In the genomic region with DNA sequence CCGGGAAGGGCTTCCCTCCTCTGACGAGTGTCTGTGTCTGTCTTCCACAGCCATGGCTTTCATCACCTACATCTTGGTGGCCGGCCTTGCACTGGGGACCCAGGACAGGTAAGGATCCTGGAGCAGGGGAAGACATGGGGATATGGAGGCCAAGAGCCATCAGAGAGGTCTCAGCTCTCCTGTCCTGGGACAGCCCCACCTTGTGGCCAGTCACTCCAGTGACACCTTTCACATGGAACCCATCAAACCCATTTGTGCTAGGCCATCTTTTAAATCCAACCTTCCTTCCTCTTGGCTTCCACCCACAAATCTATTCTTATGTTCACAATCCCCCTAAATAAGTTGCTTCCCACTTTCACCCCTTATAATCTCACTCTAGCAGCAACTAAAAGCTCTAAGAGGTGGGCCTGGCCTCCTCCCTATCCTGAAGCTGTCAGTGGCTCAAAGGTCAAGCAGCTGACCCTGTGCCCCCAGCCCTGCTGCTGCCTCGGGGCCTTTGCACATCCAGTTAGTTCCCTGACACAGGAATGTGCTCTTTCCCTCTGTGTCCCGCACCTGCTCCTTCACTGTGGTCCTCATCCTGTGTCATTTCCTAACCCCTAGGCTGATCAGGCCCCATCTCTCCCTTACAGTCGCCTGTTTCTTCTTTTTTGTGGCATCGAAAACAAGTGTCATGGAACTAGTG, we compare ENCODE assay signal across 10 mouse cellular contexts. TPM values are rescaled to one million over a fixed set of nuclear protein-coding genes. Genes with fewer than 3 reads are reported as not detected.
DNase-seq lines count a peak whose midpoint lies in the region; TF ChIP-seq lines count a peak whose summit lies in the region.
"Had no signal": no experiment of that assay in that cellular context is flagged by ENCODE, and none has a peak within 500 bp of the region (broad histone marks: within the 10 kb centered on the region; RNA-seq: fewer than 3 reads in every experiment).

No protein-coding gene starts in this region.

- no peaks in the 10 kb centered on the region for H3K27me3 ChIP-seq in cerebellum, adult 2 months (ENCODE audit: control insufficient read depth, insufficient read depth, low read length)
- H3K27me3 ChIP-seq in splenic B cell, adult 2 months (ENCODE audit: control insufficient read depth, insufficient read depth, low read length, poor library complexity, severe bottlenecking), result no peaks in the 10 kb centered on the region
- H3K27me3 ChIP-seq: lung, embryonic 15.5 days had no signal

- TF ChIP-seq POLR2A in cerebellum, adult 2 months (IDR thresholded peaks at IDR 0.05; ENCODE audit: borderline replicate concordance, insufficient read depth, low read length), result no peak
- TF ChIP-seq POLR2A in lung, adult 2 months (IDR thresholded peaks at IDR 0.05; ENCODE audit: borderline replicate concordance, extremely low read depth, low read depth, low read length), result no peak

- no peaks in the 10 kb centered on the region for H3K36me3 ChIP-seq in splenic B cell, adult 2 months (ENCODE audit: control insufficient read depth, insufficient read depth, low read length, poor library complexity, severe bottlenecking)

- H3K4me1 ChIP-seq in cerebellum, adult 2 months (ENCODE audit: control insufficient read depth, insufficient read depth, low read length), result peaks cover 6% of the 10 kb centered on the region
- H3K4me1 ChIP-seq in lung, adult 2 months (ENCODE audit: control insufficient read depth, insufficient read depth, low read length), result peaks cover 5% of the 10 kb centered on the region; the same call in 1 of the 2 replicates

- no peak overlapping the region for H3K4me3 ChIP-seq in cerebellum, adult 2 months (replicated peaks; ENCODE audit: insufficient read depth, low read depth, low read length)
- no peak overlapping the region for H3K4me3 ChIP-seq in lung, adult 2 months (replicated peaks; ENCODE audit: extremely low read depth, low read depth, low read length)
- H3K4me3 ChIP-seq: hindbrain, embryonic 12.5 days; lung, embryonic 15.5 days had no signal

- DNase-seq in cerebellum, adult 2 months, result no peak
- DNase-seq in cerebellum, adult 9-10 months, result no peak
- no peak for DNase-seq in lung, adult 2 months
- no peak for DNase-seq in lung, postnatal 25 days (ENCODE audit: low spot score)
- peak; percentile 23 to 59 for DNase-seq in adrenal gland, postnatal 36 days
- peak; percentile 60 for DNase-seq in splenic B cell, adult 2 months (ENCODE audit: low read depth, low spot score)
- DNase-seq in MN1 (ENCODE audit: low spot score), result no peak
- DNase-seq in cerebellum, adult 9-11 months, result no peak

- WGBS in cerebellum, adult 2 months, result 82% methylated on average over 7 of the region's 7 CpGs
- WGBS in lung, adult 2 months, result 84% methylated on average over 7 of the region's 7 CpGs

- TF ChIP-seq CTCF in cerebellum, adult 2 months (IDR thresholded peaks at IDR 0.05; ENCODE audit: borderline replicate concordance, insufficient read depth, low read depth, low read length), result peak; percentile 54; the same call in 1 of the 2 replicates
- TF ChIP-seq CTCF in lung, adult 2 months (IDR thresholded peaks at IDR 0.05; ENCODE audit: insufficient read depth, low read length), result peak; percentile 86

- H3K27ac ChIP-seq in cerebellum, adult 2 months (ENCODE audit: insufficient read depth, low read length), result no peak overlapping the region
- H3K27ac ChIP-seq: hindbrain, embryonic 12.5 days; lung, embryonic 15.5 days had no signal

RNA-seq across cellular contexts. Expression of a gene that starts 3.4 kb away (rescaled TPM):
- polyA plus RNA-seq in cerebellum, adult 2 months (2012; rRNA removed), result 0.38 and 0.48 TPM in 2 replicates
- polyA plus RNA-seq in lung, adult 2 months (2012; rRNA removed), result 7.9 and 12.6 TPM in 2 replicates
- 1 to 10 TPM; 2.7 to 3.3 TPM for total RNA-seq in adrenal gland, postnatal 36 days (2021)

RNA-seq across cellular contexts. Expression of a gene that starts 6.7 kb away (rescaled TPM):
- 131 and 143 TPM in 2 replicates for polyA plus RNA-seq in cerebellum, adult 2 months (2012; rRNA removed)
- 182 and 190 TPM in 2 replicates for polyA plus RNA-seq in lung, adult 2 months (2012; rRNA removed)
- total RNA-seq in adrenal gland, postnatal 36 days (2021), result 10 to 100 TPM; 46.9 to 49.2 TPM

RNA-seq across cellular contexts. Expression of a gene that starts 12.6 kb away (rescaled TPM):
- polyA plus RNA-seq in cerebellum, adult 2 months (2012; rRNA removed), result 0.57 and 0.62 TPM in 2 replicates
- 30.6 and 41.5 TPM in 2 replicates for polyA plus RNA-seq in lung, adult 2 months (2012; rRNA removed)
- 1 to 10 TPM; 1.6 to 2.6 TPM for total RNA-seq in adrenal gland, postnatal 36 days (2021)

RNA-seq across cellular contexts. Expression of a gene that starts 31.0 kb away (rescaled TPM):
- polyA plus RNA-seq in cerebellum, adult 2 months (2012; rRNA removed), result 1.0 and 1.2 TPM in 2 replicates
- polyA plus RNA-seq in lung, adult 2 months (2012; rRNA removed), result 3.4 and 3.9 TPM in 2 replicates
- total RNA-seq in adrenal gland, postnatal 36 days (2021), result under 1 TPM; 0.23 to 0.69 TPM

RNA-seq across cellular contexts. Expression of a gene that starts 36.8 kb away (rescaled TPM):
- 46.2 and 54.9 TPM in 2 replicates for polyA plus RNA-seq in cerebellum, adult 2 months (2012; rRNA removed)
- 317 and 391 TPM in 2 replicates for polyA plus RNA-seq in lung, adult 2 months (2012; rRNA removed)
- total RNA-seq in adrenal gland, postnatal 36 days (2021), result 10 to 100 TPM; 28.7 to 48.2 TPM

Comparison
In these comparisons a context has a peak if more than half of its experiments do, and no peak if none do; other contexts are left out.
1. DNase-seq: peak in adrenal gland, postnatal 36 days (2 of 2) and splenic B cell, adult 2 months (single experiment); none in cerebellum, adult 2 months (0 of 2), cerebellum, adult 9-10 months (single experiment), lung, adult 2 months (single experiment), lung, postnatal 25 days (single experiment), MN1 (single experiment) and cerebellum, adult 9-11 months (single experiment).
2. RNA of a gene that starts 12.6 kb away (polyA plus RNA-seq): 30.6 to 41.5 TPM in lung, adult 2 months; 0.57 to 0.62 TPM in cerebellum, adult 2 months; every median in the first group is over 10 times any median in the second.